Mouse (Mus musculus) mouse trophoblast stem cell (cell line): ENCODE results near the gene Snrpn.
"Not testable (repeated sequence)": the region's sequence is repeated elsewhere in the genome, so short reads cannot be mapped to it uniquely, and the experiment has no call there.

Experiments
- in situ Hi-C, 2 experiments: fragments of 300-500 bp; cut with MseI, MboI; formaldehyde crosslinking; loops; 2 replicates in 1 of 2; 3 replicates in 1 of 2; pipeline ENCODE4 v1.15.1; 2025

The Snrpn gene

DNA sequence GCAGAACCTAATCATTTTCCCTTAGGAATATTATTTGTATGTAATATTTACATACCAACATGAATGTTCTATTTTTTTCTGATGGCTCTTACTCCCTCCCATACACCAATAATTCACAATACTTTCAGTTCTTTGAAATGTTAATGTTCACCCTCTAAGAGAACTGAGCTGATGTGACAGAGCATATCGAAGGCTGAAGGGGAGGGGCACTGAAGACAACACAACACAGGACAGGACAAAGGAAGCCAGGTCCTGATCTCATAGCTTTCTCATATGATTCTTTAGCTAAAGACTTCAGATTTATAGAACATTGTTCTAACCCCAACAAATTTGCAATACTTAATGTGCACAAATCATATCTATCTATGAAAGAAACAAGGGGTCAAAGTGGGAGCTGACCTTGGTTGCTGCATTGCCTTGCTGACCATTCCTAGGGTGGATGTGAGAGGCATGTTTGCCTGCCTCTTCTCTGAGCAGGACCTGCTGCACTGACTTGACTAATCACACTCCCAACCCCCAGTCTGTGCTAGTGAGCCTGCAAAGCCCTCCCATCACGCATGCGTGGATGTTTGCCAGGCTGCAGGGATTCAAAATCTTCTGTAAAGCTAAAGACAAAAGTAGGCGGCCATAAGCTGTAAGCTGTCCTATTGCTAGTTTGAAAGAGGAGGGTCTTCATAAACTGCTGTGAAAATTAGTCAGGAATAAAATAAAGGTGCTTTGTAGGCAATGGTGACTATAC lies at the start of gene Snrpn:
Gene Snrpn, minus strand, starts transcription at position 478 of the 739 bp plus-strand sequence.
- in situ Hi-C loops: no loop called here

DNA sequence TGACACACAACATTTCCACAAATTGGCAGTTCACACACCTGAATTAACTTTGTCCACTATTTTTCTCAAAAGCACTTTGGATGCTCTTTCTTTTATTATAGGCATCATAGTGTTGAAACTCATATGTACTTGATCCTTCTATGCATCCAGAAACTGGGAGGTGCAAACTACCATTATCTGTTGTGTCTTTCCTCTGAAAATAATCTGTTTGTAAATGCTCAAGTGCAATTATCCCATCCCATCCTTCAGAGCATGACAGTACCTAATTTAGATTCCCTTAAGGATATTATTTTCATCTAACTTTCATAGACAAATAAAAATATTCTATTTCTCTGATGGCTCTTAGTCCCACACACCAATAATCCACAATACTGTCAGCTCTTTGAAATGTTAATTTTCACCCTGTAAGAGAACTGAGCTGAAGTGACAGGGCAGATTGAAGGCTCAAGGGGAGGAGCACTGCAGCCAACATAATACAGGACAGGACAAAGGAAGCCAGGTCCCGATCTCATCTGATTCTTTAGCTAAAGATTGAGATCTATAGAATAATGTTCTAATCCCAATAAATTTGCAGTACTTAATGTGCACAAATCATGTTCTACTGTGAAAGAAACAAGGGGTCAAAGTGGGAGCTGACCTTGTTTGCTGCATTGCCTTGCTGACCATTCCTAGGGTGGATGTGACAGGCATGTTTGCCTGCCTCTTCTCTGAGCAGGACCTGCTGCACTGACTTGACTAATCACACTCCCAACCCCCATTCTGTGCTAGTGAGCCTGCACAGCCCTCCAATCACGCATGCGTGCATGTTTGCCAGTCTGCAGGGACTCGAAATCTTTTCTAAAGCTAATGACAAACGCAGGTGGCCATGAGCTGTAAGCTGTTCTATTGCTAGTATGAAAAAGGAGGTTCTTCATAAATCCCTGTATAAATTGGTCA lies 30.5 kb upstream of the Snrpn start:
- in situ Hi-C loops: no loop called here

DNA sequence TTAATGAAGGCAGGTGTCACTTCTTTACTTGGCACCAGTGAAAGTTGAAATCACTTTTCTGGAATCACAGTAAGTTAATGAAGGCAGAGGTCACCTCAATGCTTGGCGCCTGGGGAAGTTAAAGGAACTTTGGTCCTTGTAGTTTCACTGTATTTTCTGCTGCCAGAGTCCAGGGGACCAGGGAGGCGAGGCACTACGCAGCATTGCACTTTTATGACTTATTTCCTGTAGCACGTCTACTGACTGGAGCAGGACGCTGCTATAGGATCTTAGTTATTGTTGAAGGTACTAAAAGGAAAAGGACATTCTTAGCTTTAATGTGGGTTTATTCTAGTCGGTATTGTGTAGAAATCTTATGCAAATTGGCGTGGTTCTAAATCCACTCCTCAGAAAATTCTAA lies 14.7 kb downstream of the Snrpn start:
- in situ Hi-C loops: no loop called here

DNA sequence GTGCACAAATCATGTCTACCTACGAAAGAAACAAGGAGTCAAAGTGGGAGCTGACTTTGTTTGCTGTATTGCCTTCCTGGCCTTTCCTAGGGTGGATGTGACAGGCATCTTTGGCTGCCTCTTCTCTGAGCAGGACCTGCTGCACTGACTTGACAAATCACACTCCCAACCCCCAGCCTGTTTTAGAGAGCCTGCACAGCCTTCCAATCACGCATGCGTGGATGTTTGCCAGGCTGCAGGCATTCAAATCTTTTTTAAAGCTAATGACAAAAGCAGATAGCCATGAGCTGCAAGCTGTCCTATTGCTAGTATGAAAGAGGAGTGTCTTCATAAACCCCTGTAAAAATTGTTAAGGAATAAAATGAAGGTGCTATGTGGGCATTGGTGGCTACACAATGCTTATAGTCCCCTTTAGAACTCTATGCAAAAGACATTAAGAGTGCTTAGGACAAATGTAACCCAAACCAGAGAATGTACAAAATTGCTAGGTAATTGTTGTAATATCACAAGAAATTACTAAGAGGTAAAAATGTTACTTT lies 16.9 kb downstream of the Snrpn start:
- in situ Hi-C loops: not testable (repeated sequence)

DNA sequence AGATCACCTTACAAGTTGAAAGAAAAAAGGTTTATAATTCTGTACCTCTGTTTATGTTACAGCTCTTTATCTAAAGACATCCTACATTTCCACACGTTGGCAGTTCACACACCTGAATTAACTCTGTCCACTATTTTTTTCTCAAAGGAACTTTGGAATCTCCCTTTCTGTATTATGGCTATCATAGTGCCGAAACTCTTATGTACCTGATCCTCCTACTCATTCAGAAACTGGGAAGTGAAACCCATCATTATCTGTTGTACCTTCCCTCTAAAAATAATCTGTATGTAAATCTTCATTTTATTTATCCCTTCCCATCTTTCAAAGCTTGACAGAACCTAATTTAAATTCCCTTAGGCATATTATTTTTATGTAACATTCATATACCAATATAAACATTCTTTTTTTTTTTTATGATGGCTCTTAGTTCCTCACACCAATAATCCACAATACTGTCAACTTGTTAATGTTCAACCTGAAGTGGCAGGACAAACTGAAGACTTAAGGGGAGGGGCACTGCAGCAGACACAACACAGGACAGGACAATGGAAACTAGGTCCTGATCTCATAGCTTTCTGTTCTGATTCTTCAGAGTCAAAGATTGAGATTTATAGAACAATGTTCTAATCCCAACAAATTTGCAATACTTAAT lies 17.5 kb downstream of the Snrpn start:
- in situ Hi-C loops: no loop called here

DNA sequence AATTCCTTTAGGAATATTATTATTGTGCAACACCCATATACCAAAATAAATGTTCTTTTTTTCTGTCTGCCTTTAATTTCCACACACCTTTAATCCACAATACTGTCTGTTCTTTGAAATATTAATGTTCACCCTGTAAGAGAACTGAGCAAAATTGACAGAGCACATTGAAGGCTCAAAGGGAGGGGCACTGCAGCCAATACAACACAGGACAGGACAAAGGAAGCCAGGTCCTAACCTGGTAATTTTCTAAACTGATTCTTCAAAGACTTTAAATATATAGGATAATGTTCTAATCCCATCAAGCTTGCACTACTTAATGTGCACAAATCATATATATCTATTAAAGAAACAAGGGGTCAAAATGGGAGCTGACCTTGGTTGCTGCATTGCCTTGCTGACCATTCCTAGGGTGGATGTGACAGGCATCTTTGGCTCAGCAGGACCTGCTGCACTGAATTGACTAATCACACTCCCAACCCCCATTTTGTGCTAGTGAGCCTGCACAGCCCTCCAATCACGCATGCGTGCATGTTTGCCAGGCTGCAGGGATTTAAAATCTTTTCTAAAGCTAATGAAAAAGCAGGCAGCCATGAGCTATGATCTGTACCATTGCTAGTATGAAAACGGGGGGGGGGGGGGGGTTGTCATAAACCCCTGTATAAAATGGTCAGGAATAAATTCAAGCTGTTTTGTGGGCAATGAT lies 42.7 kb downstream of the Snrpn start:
- in situ Hi-C loops: no loop called here

DNA sequence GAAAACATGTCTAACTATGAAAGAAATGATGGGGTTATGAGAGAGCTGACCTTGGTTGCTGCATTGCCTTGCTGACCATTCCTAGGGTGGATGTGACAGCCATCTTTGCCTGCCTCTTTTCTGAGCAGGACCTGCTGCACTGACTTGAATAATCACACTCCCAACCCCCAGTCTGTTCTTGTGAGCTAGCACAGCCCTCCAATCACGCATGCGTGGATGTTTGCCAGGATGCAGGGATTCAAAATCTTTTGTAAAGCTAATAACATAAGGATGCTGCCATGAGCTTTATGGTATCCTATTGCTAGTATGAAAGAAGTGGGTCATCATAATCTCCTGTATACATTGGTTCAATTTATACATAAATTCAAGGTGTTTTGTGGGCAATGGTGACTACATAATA lies 63.7 kb downstream of the Snrpn start:
- in situ Hi-C loops: no loop called here

DNA sequence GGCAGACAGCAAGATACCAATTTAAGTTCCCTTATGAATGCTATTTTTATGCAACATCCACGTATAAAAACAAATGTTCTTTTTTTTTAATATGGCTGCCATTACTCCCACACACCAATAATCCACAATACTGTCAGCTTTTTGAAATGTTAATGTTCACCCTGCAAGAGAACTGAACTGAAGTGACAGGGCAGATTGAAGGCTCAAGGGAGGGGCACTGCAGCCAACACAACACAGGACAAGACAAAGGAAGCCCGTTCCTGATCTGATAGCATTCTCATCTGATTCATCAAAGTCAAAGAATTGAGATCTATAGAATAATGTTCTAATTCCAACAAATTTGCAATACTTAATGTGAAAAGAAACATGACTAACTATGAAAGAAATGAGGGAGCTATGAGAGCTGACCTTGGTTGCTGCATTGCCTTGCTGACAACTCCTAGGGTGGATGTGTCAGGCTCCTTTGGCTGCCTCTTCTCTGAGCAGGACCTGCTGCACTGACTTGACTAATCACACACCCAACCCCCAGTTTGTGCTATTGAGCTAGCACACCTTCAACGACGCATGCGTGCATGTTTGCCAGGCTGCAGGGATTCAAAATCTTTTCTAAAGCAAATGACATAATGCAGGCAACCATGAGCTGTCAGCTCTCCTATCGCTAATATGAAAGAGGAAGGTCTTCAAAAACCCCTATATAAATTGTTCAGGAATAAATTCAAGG lies 92.4 kb downstream of the Snrpn start:
- in situ Hi-C loops: no loop called here

DNA sequence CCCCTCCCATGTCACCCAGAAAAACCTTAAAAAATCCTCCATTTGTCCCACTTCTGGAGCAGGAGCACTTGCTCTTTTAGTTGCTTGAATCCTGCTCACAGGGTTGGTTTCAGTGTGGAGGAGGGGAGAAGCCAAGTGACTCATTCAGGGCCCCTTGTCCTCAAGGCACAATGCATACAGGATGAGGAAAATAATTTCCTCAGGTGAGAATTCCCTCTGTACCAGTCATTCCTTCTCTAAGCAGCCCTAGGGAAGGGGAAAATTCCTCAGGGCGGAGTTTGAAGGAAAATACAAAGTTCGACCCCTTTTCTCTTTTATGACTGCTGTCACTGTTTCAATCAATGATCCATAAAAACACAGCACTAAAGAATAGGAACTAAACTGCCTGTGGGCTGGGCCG lies 126.8 kb downstream of the Snrpn start:
- in situ Hi-C loops: no loop called here

DNA sequence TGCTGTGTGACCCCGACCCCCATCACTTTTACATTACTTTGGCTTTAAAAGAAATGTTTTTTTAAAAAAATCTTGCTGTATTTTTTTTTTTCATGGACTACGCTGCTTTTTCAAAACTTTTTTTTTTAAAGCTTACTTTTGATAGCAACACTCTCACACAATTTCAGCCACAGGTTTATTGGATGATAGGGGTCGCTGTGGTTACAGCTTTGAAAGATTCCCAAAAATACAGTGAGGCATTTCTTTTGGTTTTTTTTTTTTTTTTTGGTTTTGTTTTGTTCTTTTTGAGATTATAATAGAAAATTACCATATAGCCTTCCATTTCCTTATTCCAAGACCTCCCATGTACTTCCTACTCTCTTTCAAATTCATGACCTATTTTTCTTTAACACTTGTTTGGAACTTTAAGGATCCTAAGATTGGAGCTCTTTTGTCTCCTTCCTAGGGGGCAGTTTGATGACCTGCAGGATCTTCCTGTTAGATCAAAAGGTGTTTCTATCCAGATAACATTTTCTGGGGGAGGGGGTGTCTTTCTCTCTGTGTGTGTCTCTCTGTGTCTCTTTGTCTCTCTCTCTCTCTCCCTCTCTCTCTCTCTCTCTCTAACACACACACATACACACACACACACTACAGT lies 132.2 kb downstream of the Snrpn start:
- in situ Hi-C loops: no loop called here

DNA sequence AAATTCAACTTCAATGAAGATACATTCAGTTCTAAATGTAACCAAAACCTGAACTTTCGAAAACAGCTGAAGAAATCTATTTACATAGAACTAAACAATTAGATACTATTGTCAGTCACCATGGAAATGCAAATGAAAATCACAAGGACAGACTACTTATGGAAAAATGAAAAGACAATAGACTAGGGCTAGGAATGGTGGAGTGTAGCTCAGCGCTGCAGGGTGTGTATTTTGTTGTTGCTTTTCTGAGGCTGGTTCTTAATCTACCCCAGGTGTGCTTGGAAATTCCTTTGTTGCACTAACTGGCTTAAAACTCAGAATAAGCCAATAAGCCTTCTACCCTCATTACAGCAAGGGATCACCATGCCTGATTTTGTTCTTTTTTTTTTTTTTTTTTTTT lies 133.8 kb downstream of the Snrpn start:
- in situ Hi-C loops: no loop called here

DNA sequence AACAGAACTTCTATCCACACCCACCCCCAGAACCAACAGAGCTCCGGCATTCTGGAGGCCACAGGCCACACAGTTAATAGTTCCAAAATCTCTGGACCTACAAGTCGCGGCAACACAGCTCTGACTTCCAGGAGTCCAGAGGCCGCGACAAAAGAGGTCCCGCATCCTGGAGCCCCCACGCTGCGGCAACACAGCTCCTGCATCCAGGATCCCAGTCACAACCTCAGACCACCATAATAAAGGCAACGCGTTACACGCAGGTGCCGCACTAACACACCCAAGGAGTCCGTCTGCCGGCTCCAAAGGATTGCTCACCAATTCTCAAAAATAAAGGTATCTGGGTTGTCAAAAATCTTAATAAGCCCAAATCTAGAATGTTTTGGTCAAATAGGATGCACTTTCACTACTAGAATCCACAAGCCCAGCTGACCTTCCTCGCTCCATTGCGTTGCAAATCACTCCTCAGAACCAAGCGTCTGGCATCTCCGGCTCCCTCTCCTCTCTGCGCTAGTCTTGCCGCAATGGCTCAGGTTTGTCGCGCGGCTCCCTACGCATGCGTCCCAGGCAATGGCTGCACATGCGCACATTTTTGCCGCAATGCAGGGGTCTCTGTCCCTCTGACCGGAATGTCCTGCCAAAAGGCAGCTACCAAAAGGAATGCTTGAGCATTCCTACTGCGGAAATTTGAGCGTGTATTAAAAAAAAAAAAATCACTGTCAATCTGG lies 135.3 kb downstream of the Snrpn start, which contains the start of the genes Snurf and Gm38393:
Gene Snurf, minus strand, starts transcription at position 444 of the 725 bp plus-strand sequence.
Gene Gm38393, minus strand, starts transcription at position 459 of the 725 bp plus-strand sequence.
- in situ Hi-C loops: no loop called here

DNA sequence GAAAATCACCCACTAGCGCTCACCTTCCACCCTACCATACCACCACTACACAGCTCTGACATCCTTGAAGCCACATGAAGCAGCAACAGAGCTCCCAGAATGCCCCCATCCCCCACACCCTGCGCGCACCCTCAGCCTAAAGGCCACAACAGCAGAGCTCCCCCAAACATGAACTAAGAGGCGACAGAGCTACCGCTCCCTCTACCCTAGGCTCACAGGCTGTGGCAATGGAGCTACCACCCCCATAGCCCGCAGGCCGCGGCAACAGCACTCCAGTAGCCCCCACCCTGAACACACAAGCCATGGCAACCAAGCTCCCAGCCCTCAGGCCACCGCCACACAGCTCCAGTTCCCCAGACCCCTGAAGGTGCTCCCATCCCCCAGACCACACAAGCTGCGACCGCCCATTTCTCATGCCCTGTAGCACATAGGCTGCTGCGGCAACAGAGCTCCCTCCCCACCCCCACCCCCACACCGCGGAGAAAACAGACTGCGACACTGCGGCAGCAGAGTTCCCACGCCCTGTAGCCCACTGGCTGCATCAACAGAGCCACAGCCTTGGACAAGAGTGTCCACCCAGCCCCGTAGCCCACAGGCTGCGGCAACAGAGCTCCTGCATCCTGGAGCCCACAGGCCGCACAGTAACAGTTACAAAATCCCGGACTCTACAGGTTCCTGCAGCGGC lies 136.0 kb downstream of the Snrpn start:
- in situ Hi-C loops: no loop called here

DNA sequence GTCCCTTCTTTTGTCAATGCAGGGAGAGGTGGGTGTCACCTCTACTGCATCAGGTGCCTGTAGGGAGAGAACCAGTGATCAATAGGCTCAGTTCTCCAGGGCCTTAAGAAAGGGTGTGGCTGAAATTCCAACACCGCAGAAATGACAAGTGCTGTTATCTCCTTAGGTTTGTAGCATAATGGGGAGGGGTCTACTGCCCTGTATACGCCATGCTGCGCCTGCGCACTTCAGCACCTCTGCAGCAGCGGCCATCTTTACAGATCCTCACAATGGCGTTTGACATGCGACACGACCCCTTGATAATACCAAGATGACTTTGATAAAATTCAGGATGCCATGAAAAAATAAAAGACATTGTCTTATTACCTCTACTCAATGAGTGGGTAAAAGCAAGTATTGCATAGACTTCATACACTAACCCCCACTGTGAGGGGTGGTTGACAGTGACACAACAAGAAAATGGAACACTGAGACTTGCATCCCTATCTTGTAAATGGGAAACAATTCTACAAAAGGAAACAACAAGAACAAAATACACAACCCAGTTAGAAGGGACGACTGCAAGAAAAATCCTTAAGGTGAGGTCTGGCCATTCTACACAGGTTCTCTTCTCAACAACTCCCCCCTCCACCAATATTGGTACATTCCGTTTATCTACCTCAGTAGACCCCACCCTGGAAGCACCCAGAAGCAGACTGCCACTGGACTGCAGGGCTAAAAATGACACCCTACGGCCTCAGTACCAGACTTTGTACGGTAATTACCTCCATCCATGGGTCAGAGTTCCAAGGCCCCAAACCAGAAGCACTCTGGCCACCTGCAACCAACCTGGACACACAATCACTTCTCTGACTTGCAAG lies 136.8 kb downstream of the Snrpn start:
- in situ Hi-C loops: no loop called here

DNA sequence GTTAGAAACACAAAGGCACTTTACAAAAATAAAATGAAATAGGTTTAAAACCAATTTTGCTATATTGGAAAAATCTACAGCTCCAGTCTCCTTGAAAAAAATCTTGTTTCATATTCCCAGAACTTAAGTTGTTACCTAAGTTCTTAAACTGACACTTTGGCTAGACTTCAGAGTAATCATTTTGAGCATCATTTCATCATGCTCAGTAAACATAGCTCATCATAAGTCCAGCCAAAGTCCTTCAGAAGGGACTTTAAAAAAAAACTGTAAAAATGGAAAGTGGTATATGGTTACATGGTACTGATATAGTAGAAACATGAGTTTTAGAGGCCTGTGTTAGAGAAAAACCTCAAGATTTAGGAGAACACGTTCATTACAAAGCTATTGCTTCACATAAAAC lies 161.4 kb downstream of the Snrpn start:
- in situ Hi-C loops: no loop called here
